Mouse (Mus musculus) MEL (cell line): Measurements from ENCODE around the gene Chst4. TPM values are rescaled to one million over a fixed set of nuclear protein-coding genes. Genes with fewer than 3 reads are reported as not detected.

Experiments used
- DNase-seq: peaks from one replicate; pipeline ENCODE4 v3.0.0; 2011; ENCODE audit warnings: low read depth, low spot score
- H3K27ac ChIP-seq: 2 replicates; pipeline ENCODE4 v1.5.1; 2012; ENCODE audit warnings: low read depth, mild to moderate bottlenecking, control low read depth, low read length, moderate library complexity; ENCODE audit not compliant: control insufficient read depth
- H3K27me3 ChIP-seq, 2 experiments: fragments of 150-350 bp in 1 of 2; sonication (generic) in 1 of 2; 2 replicates each; pipeline ENCODE4 v1.6.1; 2012; ENCODE audit warnings: low read length in 2 of 2, mild to moderate bottlenecking in 2 of 2, improper control_type of control experiment in 1 of 2, moderate library complexity in 1 of 2; ENCODE audit not compliant: insufficient read depth in 2 of 2, control insufficient read depth in 1 of 2
- H3K36me3 ChIP-seq, 2 experiments: 2 replicates each; pipeline ENCODE4 v1.6.1; 2012 to 2014; ENCODE audit warnings: low read length in 2 of 2, improper control_type of control experiment in 1 of 2, inconsistent platforms in 1 of 2, mild to moderate bottlenecking in 1 of 2; ENCODE audit not compliant: insufficient read depth in 2 of 2, control insufficient read depth in 1 of 2
- H3K4me1 ChIP-seq, 2 experiments: fragments of 150-350 bp in 1 of 2; sonication (generic) in 1 of 2; 2 replicates each; pipeline ENCODE4 v1.6.1; 2012; ENCODE audit warnings: low read length in 2 of 2, improper control_type of control experiment in 1 of 2, mild to moderate bottlenecking in 1 of 2; ENCODE audit not compliant: insufficient read depth in 2 of 2, control insufficient read depth in 1 of 2
- H3K4me3 ChIP-seq, 2 experiments: fragments of 150-350 bp in 1 of 2; sonication (generic) in 1 of 2; 2 replicates each; pipeline ENCODE4 v1.5.1; 2012; ENCODE audit warnings: low read depth in 2 of 2, low read length in 2 of 2, mild to moderate bottlenecking in 2 of 2, moderate library complexity in 2 of 2, control low read depth in 1 of 2, improper control_type of control experiment in 1 of 2; ENCODE audit not compliant: control insufficient read depth in 1 of 2, insufficient read depth in 1 of 2
- H3K79me2 ChIP-seq: 2 replicates; pipeline ENCODE4 v1.6.1; 2012; ENCODE audit warnings: mild to moderate bottlenecking, low read length, moderate library complexity; ENCODE audit not compliant: control insufficient read depth, poor library complexity, insufficient read depth
- H3K9ac ChIP-seq: 2 replicates; pipeline ENCODE4 v1.6.1; 2012; ENCODE audit warnings: low read depth, mild to moderate bottlenecking, control low read depth, low read length, moderate library complexity; ENCODE audit not compliant: control insufficient read depth, poor library complexity, severe bottlenecking
- H3K9me3 ChIP-seq: fragments of 150-350 bp; sonication (generic); replicated peaks from 2 replicates; pipeline ENCODE4 v1.6.1; 2012; ENCODE audit warnings: mild to moderate bottlenecking, low read length, improper control_type of control experiment, moderate library complexity; ENCODE audit not compliant: insufficient read depth
- CHD2 ChIP-seq: IDR thresholded peaks from 2 replicates; pipeline ENCODE4 v1.6.1; 2011; ENCODE audit warnings: low read length, improper control_type of control experiment
- CTCF ChIP-seq, 3 experiments: IDR thresholded peaks in 2 of 3; conservative IDR thresholded peaks in 1 of 3; 2 replicates each; pipeline ENCODE4 v1.5.1; 2011 to 2012; ENCODE audit warnings: low read length in 3 of 3, low read depth in 2 of 3, mild to moderate bottlenecking in 2 of 3, improper control_type of control experiment in 1 of 3, inconsistent platforms in 1 of 3, mixed read lengths in 1 of 3, moderate library complexity in 1 of 3; ENCODE audit not compliant: control insufficient read depth in 1 of 3, insufficient read depth in 1 of 3, poor library complexity in 1 of 3, severe bottlenecking in 1 of 3
- ETS1 ChIP-seq: IDR thresholded peaks from 2 replicates; pipeline ENCODE4 v1.6.1; 2012; ENCODE audit warnings: low read depth, mild to moderate bottlenecking, inconsistent platforms, low read length, improper control_type of control experiment, moderate library complexity
- GABPA ChIP-seq: IDR thresholded peaks from 2 replicates; pipeline ENCODE4 v1.6.1; 2012; ENCODE audit warnings: low read depth, mild to moderate bottlenecking, inconsistent platforms, low read length, improper control_type of control experiment, moderate library complexity
- MAZ ChIP-seq: IDR thresholded peaks from 2 replicates; pipeline ENCODE4 v1.6.1; 2012; ENCODE audit warnings: low read depth, mild to moderate bottlenecking, inconsistent platforms, low read length, improper control_type of control experiment
- MYB ChIP-seq: IDR thresholded peaks from 2 replicates; pipeline ENCODE4 v1.6.1; 2011; ENCODE audit warnings: mild to moderate bottlenecking, low read depth, low read length, improper control_type of control experiment
- NELFE ChIP-seq: IDR thresholded peaks from 2 replicates; pipeline ENCODE4 v1.6.1; 2011; ENCODE audit warnings: low read depth, low read length, improper control_type of control experiment
- POLR2A ChIP-seq, 2 experiments: IDR thresholded peaks; 2 replicates each; pipeline ENCODE4 v1.6.1; 2011 to 2012; ENCODE audit warnings: low read length in 2 of 2, mild to moderate bottlenecking in 2 of 2, control low read depth in 1 of 2, improper control_type of control experiment in 1 of 2, low read depth in 1 of 2, moderate library complexity in 1 of 2; ENCODE audit not compliant: control insufficient read depth in 1 of 2, insufficient read depth in 1 of 2, poor library complexity in 1 of 2
- POLR2AphosphoS2 ChIP-seq: IDR thresholded peaks from 2 replicates; pipeline ENCODE4 v1.6.1; 2011; ENCODE audit warnings: low read length, improper control_type of control experiment
- POLR2AphosphoS5 ChIP-seq: IDR thresholded peaks from 2 replicates; pipeline ENCODE4 v1.6.1; 2012; ENCODE audit warnings: low read depth, borderline replicate concordance, mild to moderate bottlenecking, inconsistent platforms, low read length, moderate library complexity, mixed read lengths
- RAD21 ChIP-seq: IDR thresholded peaks from 2 replicates; pipeline ENCODE4 v1.6.1; 2011; ENCODE audit warnings: mild to moderate bottlenecking, low read depth, low read length, improper control_type of control experiment
- RCOR1 ChIP-seq: IDR thresholded peaks from 2 replicates; pipeline ENCODE4 v1.6.1; 2012; ENCODE audit warnings: low read depth, mild to moderate bottlenecking, inconsistent platforms, low read length, improper control_type of control experiment
- TBP ChIP-seq: IDR thresholded peaks from 2 replicates; pipeline ENCODE4 v1.8.0; 2011; ENCODE audit warnings: low read depth, low read length, improper control_type of control experiment
- TCF12 ChIP-seq: IDR thresholded peaks from 2 replicates; pipeline ENCODE4 v1.6.1; 2014; ENCODE audit warnings: low read depth, mild to moderate bottlenecking, inconsistent platforms, low read length, improper control_type of control experiment, moderate library complexity
- USF1 ChIP-seq: IDR thresholded peaks from 2 replicates; pipeline ENCODE4 v1.6.1; 2014; ENCODE audit warnings: low read depth, mild to moderate bottlenecking, inconsistent platforms, low read length, improper control_type of control experiment, moderate library complexity
- USF2 ChIP-seq, 2 experiments: IDR thresholded peaks; 2 replicates each; pipeline ENCODE4 v1.6.1; 2011 to 2012; ENCODE audit warnings: improper control_type of control experiment in 2 of 2, low read length in 2 of 2, borderline replicate concordance in 1 of 2, inconsistent platforms in 1 of 2, low read depth in 1 of 2, mild to moderate bottlenecking in 1 of 2; ENCODE audit not compliant: insufficient read depth in 1 of 2
- ZC3H11A ChIP-seq: IDR thresholded peaks from 2 replicates; pipeline ENCODE4 v1.6.1; 2012; ENCODE audit warnings: low read depth, mild to moderate bottlenecking, inconsistent platforms, low read length, improper control_type of control experiment
- ZKSCAN1 ChIP-seq: IDR thresholded peaks from 2 replicates; pipeline ENCODE4 v1.6.1; 2012; ENCODE audit warnings: low read depth, mild to moderate bottlenecking, inconsistent platforms, low read length, improper control_type of control experiment, moderate library complexity
- ZNF384 ChIP-seq: IDR thresholded peaks from 2 replicates; pipeline ENCODE4 v1.6.1; 2012; ENCODE audit warnings: low read depth, mild to moderate bottlenecking, inconsistent platforms, low read length, improper control_type of control experiment
- polyA plus RNA-seq, 2 experiments: library from polyadenylated mRNA; stranded (reverse) in 1 of 2; unstranded in 1 of 2; fragments of >175 nt in 1 of 2; fragments of >200 nt in 1 of 2; gene quantifications; 2 replicates each; pipeline versions ENCODE4 v1.2.1 to v1.2.4; 2012; ENCODE audit warnings: low replicate concordance in 2 of 2, low read depth in 1 of 2; ENCODE audit not compliant: insufficient read length in 2 of 2, insufficient read depth in 1 of 2, missing spikeins in 1 of 2
- total RNA-seq: library from RNA; depleted of rRNA; stranded (reverse); fragments of 300-350 nt; gene quantifications from 2 replicates; pipeline ENCODE4 v1.2.3, GENCODE M21; 2012

The Chst4 gene
- total and polyA plus RNA-seq, 3 experiments, result not detected

- Histone ChIP-seq H3K79me2 (no peaks in the 10 kb centered on the region), H3K4me3 (no peak overlapping the region), H3K9ac (no peak overlapping the region), H3K27ac (no peak overlapping the region), H3K4me1 (no peaks in the 10 kb centered on the region), H3K27me3 (no peaks in the 10 kb centered on the region; a peak in 1 of 4 replicates), H3K36me3 (no peaks in the 10 kb centered on the region), H3K9me3 (no peaks in the 10 kb centered on the region)
- TF ChIP-seq ZNF384 (no peak), RCOR1 (no peak), USF2 (IDR thresholded peaks at IDR 0.05; ENCODE audit: borderline replicate concordance in 1 of 2, insufficient read depth in 1 of 2, low read depth in 1 of 2, low read length in 2 of 2) (no peak), POLR2AphosphoS5 (no peak), ZC3H11A (no peak), GABPA (no peak), POLR2A (IDR thresholded peaks at IDR 0.05; ENCODE audit: control insufficient read depth in 1 of 2, insufficient read depth in 1 of 2, low read depth in 1 of 2, low read length in 2 of 2, poor library complexity in 1 of 2) (no peak), USF1 (no peak), ETS1 (no peak), CTCF (IDR thresholded peaks at IDR 0.05 in 2 of 3, conservative IDR thresholded peaks at IDR 0.05 in 1 of 3; ENCODE audit: control insufficient read depth in 1 of 3, insufficient read depth in 1 of 3, low read depth in 2 of 3, low read length in 3 of 3, poor library complexity in 1 of 3, severe bottlenecking in 1 of 3) (no peak), CHD2 (no peak)
- DNase-seq, result no peak
These were observed 39.6 kb downstream of the Chst4 start for GRCm38 (mm10) chr8:109999974-110000373.

GRCm38 (mm10) chr8:109998066-109998465, 41.5 kb downstream of the Chst4 start:
- Histone ChIP-seq H3K79me2 (no peaks in the 10 kb centered on the region), H3K27ac (no peak overlapping the region), H3K9ac (no peak overlapping the region), H3K36me3 (no peaks in the 10 kb centered on the region), H3K9me3 (no peaks in the 10 kb centered on the region), H3K4me3 (no peak overlapping the region), H3K27me3 (no peaks in the 10 kb centered on the region), H3K4me1 (no peaks in the 10 kb centered on the region)
- no peak for DNase-seq
- TF ChIP-seq TCF12, result no peak
- TF ChIP-seq RAD21, result no peak
- no peak for TF ChIP-seq MYB
- TF ChIP-seq ZKSCAN1, result no peak
- no peak for TF ChIP-seq USF2 (IDR thresholded peaks at IDR 0.05; ENCODE audit: borderline replicate concordance in 1 of 2, insufficient read depth in 1 of 2, low read depth in 1 of 2, low read length in 2 of 2)
- no peak for TF ChIP-seq TBP
- TF ChIP-seq ZNF384, result no peak
- no peak for TF ChIP-seq POLR2A (IDR thresholded peaks at IDR 0.05; ENCODE audit: control insufficient read depth in 1 of 2, insufficient read depth in 1 of 2, low read depth in 1 of 2, low read length in 2 of 2, poor library complexity in 1 of 2)
- no peak for TF ChIP-seq ETS1
- TF ChIP-seq USF1, result no peak
- no peak for TF ChIP-seq POLR2AphosphoS2
- TF ChIP-seq NELFE, result no peak
- no peak for TF ChIP-seq MAZ
